Mouse (Mus musculus) hindbrain, embryonic 14.5 days (tissue): Measurements from ENCODE around the gene Pgpep1l. TPM values are rescaled to one million over a fixed set of nuclear protein-coding genes. Genes with fewer than 3 reads are reported as not detected.
A peak's percentile ranks its signal among the peaks of the same experiment; 100 is the strongest.

ENCODE experiments used
- ATAC-seq: fragments of 200-750 bp; cut with Nextera tagmentation; 2 replicates; pipeline ENCODE4 v1.8.0; 2017; ENCODE audit warnings: moderate number of reproducible peaks, mild to moderate bottlenecking, moderate TSS enrichment, moderate library complexity; ENCODE audit not compliant: low FRiP score
- DNase-seq: peaks from one replicate; pipeline ENCODE4 v3.0.0-alpha.2; 2015; ENCODE audit warnings: low spot score
- H3K27ac ChIP-seq: fragments of 300-500 bp; sonication (generic); 2 replicates; pipeline ENCODE4 v1.5.1; 2014; ENCODE audit warnings: mild to moderate bottlenecking, moderate library complexity
- H3K27me3 ChIP-seq: fragments of 300-500 bp; sonication (generic); 2 replicates; pipeline ENCODE4 v1.6.1; 2014; ENCODE audit warnings: mild to moderate bottlenecking, low read length, mixed read lengths; ENCODE audit not compliant: control insufficient read depth, insufficient read depth
- H3K36me3 ChIP-seq: fragments of 300-500 bp; sonication (generic); replicated peaks from 2 replicates; pipeline ENCODE4 v1.6.1; 2014; ENCODE audit not compliant: control insufficient read depth, insufficient read depth
- H3K4me1 ChIP-seq: fragments of 300-500 bp; sonication (generic); replicated peaks from 2 replicates; pipeline ENCODE4 v1.6.1; 2014; ENCODE audit warnings: antibody characterized with exemption, low read length, mixed read lengths; ENCODE audit not compliant: control insufficient read depth, insufficient read depth
- H3K4me2 ChIP-seq: fragments of 300-500 bp; sonication (generic); replicated peaks from 2 replicates; pipeline ENCODE4 v1.6.1; 2014; ENCODE audit warnings: mild to moderate bottlenecking, moderate library complexity
- H3K4me3 ChIP-seq: fragments of 300-500 bp; sonication (generic); replicated peaks from 2 replicates; pipeline ENCODE4 v1.5.1; 2014; ENCODE audit warnings: mild to moderate bottlenecking, low read length
- H3K9ac ChIP-seq: fragments of 300-500 bp; sonication (generic); 2 replicates; pipeline ENCODE4 v1.6.1; 2014
- H3K9me3 ChIP-seq: fragments of 300-500 bp; sonication (generic); 2 replicates; pipeline ENCODE4 v1.6.1; 2016; ENCODE audit warnings: low read length; ENCODE audit not compliant: control insufficient read depth
- WGBS: fragments of 180-500 bp; shearing (Covaris S2); extraction: QIAGEN DNeasy Blood & Tissue Kit; methylation state at CpG from one replicate; pipeline ENCODE4 v1.1.7; 2014; 5-methylcytosine and 5-hydroxymethylcytosine counted together
- polyA plus RNA-seq: library from polyadenylated mRNA; unstranded; fragments of >200 nt; fragmentation: Nextera tagmentation; extraction: Ambion mirVana; gene quantifications from 2 replicates; pipeline ENCODE4 v1.2.1, GENCODE M21; 2014

The Pgpep1l gene
- polyA plus RNA-seq, 1 experiment from 2014 or later, result 0.21 TPM

DNA sequence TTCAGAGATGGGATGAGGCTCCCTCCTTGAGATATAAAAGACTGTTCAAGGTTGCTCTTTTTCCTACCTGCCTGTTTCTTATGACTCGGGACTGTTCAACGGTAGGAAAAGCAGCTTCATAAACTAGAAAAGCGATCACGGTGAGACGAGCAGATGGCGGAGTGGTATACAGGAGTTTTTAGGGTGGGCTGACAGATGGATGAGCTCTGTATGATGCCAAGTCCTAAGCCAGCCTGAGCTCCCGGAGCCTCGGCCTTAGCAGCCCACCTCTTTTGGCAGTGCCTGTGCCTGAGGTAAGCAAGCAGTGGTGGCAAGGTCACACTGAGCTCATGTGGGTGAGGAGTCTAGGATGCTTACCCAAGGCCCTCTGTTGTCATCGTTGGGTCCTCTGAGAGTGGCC is 33.2 kb downstream of the Pgpep1l start:
- DNase-seq (no peak), ATAC-seq (no peak)
- 85% methylated on average over 9 of the region's 9 CpGs for WGBS
- no peaks in the 10 kb centered on the region for H3K4me1 ChIP-seq
- no peaks in the 10 kb centered on the region for H3K9me3 ChIP-seq
- no peak overlapping the region for H3K4me3 ChIP-seq
- no peak overlapping the region for H3K9ac ChIP-seq
- no peaks in the 10 kb centered on the region for H3K27me3 ChIP-seq
- no peak overlapping the region; the same call in 1 of the 2 replicates for H3K27ac ChIP-seq
- H3K4me2 ChIP-seq, result no peak overlapping the region
- peaks cover 41% of the 10 kb centered on the region for H3K36me3 ChIP-seq

DNA sequence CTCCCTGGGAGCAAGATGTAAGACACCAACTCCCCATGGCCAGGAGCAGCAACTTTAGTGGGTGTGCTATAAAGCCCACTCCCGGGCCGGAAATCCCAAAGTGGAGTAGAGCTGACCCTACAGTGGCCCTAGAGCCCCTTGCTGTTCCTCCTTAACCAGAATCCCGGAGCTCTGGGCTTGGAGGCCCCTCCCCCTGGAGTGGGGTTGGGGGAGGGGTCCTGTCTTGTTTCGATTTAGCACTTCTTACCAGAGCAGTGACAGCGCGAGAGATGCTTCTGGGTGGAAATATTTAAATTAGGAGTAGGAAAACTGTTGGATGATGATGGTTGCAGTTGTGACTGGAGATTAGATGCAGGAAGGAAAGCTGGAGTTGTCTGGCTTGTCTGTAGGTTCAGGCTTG is 35.5 kb downstream of the Pgpep1l start:
- Histone ChIP-seq H3K27me3 (no peaks in the 10 kb centered on the region), H3K4me2 (no peak overlapping the region), H3K36me3 (peaks cover 53% of the 10 kb centered on the region), H3K4me3 (no peak overlapping the region), H3K9me3 (no peaks in the 10 kb centered on the region), H3K27ac (no peak overlapping the region), H3K9ac (no peak overlapping the region), H3K4me1 (0 out of 2 replicates have a peak, but pooled peaks cover under 1% of the 10 kb centered on the region)
- 39% methylated on average over 6 of the region's 6 CpGs for WGBS
- ATAC-seq, result no peak
- no peak for DNase-seq

DNA sequence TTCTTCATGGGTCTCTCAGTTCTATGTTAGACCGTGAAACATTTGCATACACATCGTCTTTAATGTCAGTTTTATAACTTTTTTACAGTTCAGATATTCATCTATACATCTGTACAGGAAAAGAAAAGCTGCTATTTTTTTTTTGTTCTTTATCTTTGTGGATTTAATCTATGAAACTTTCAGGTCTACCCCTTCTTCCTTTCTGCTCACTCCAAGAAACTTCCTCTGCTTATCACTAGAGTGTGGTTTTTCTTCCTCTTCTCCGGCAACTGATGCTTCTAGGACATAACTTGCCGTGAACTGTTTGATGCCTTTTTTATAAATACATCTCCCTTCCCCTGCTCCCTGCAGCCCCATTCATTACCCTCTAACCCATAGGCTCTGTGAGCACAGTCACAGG is 36.4 kb downstream of the Pgpep1l start:
- no peak for ATAC-seq
- Histone ChIP-seq H3K9ac (no peak overlapping the region), H3K27me3 (no peaks in the 10 kb centered on the region)

DNA sequence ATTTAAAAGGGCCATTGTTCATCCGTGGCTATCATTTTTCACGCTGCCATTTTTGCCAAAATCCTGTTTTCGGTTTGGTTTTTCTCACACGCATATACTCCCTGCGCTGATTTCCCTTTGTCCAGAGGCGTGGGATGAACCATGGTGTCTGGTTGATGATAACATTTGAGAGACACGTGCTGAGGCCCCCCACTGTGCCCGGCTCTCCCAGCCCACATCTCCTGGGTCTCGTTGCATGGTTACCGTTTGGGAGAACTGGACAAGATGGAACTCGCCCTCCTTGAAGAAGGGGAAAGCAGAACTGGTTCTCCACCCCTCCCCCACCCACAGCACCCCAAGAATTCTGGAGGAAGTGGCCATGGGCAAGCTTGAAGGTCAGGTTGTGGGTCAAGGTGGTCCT is 37.0 kb downstream of the Pgpep1l start:
- Histone ChIP-seq H3K9ac (no peak overlapping the region), H3K4me2 (no peak overlapping the region), H3K4me1 (peaks cover 9% of the 10 kb centered on the region; the same call in 1 of the 2 replicates), H3K4me3 (no peak overlapping the region), H3K27me3 (no peaks in the 10 kb centered on the region), H3K27ac (no peak overlapping the region), H3K9me3 (no peaks in the 10 kb centered on the region), H3K36me3 (peaks cover 61% of the 10 kb centered on the region)
- no peak for DNase-seq
- ATAC-seq, result no peak
- 77% methylated on average over 11 of the region's 11 CpGs for WGBS

More for the DNA sequence above, 36.4 kb downstream of the Pgpep1l start:
- no peak overlapping the region for H3K27ac ChIP-seq
- no peak overlapping the region for H3K4me2 ChIP-seq
- DNase-seq, result no peak
- WGBS, result 86% methylated on average over 4 of the region's 4 CpGs
- H3K4me1 ChIP-seq, result peaks cover 9% of the 10 kb centered on the region; the same call in 1 of the 2 replicates
- no peak overlapping the region for H3K4me3 ChIP-seq
- no peaks in the 10 kb centered on the region for H3K9me3 ChIP-seq
- peaks cover 56% of the 10 kb centered on the region for H3K36me3 ChIP-seq

DNA sequence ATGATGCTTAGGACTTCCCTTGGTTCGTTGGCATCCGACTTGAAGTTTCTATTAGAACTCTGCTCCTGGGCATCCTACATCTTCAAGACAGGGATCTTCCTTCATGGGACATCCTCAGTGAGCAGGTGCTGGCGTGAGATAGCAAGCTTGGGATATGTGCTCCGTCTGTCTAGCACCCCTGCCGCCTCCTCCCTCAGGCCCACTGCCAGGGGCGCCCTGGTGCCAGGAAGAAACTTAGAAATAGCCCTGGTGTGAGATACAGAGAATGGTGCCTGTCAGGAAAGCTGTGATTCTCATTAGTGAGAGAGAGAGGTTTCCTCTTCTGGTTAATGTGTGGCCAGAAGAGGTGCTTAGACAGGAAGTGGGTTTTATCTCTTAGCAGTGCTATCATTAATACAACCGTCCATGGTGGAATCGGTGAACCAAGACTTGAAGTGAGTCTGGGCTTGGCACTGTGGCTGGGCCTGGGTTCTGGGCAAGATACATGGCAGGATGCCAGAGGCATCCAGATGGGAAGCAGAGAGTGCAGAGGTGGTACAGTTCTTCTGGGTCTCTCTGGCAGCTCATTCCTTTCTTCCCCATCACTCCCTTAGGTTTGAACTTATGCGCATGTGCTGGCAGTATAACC is 38.5 kb downstream of the Pgpep1l start:
- WGBS, result 85% methylated on average over 9 of the region's 9 CpGs
- H3K36me3 ChIP-seq, result peaks cover 59% of the 10 kb centered on the region
- no peak overlapping the region for H3K27ac ChIP-seq
- peaks cover 9% of the 10 kb centered on the region; the same call in 1 of the 2 replicates for H3K4me1 ChIP-seq
- ATAC-seq, result no peak
- H3K4me3 ChIP-seq, result no peak overlapping the region
- no peak for DNase-seq
- H3K27me3 ChIP-seq, result no peaks in the 10 kb centered on the region
- no peaks in the 10 kb centered on the region for H3K9me3 ChIP-seq
- no peak overlapping the region for H3K9ac ChIP-seq
- H3K4me2 ChIP-seq, result no peak overlapping the region

DNA sequence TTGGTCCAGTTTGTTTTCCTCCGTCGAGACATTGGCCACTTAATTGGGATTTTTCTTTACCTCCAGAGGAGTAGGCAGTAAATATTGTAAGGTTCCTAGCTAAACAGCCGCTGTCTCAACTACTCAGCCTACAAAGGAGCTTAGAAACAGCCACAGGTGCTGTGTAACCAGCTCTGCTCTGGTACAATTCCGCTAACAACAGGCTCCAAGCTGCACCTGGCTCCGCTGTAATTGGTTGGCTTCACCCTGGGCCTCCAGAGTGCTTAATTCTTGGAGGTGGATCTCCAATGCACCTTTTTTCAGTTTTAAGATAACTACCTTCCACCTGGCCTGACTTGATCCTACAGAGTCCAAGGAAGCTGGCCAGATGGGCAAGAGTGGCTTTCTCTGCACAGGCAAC is 40.0 kb downstream of the Pgpep1l start:
- Histone ChIP-seq H3K27me3 (no peaks in the 10 kb centered on the region), H3K9me3 (no peaks in the 10 kb centered on the region), H3K4me3 (no peak overlapping the region), H3K9ac (no peak overlapping the region), H3K4me2 (no peak overlapping the region), H3K27ac (peak overlapping the region; percentile 58; the same call in 1 of the 2 replicates), H3K4me1 (peaks cover 9% of the 10 kb centered on the region; the same call in 1 of the 2 replicates), H3K36me3 (peaks cover 64% of the 10 kb centered on the region)
- WGBS, result 92% methylated on average over 5 of the region's 5 CpGs
- ATAC-seq (no peak), DNase-seq (no peak)

DNA sequence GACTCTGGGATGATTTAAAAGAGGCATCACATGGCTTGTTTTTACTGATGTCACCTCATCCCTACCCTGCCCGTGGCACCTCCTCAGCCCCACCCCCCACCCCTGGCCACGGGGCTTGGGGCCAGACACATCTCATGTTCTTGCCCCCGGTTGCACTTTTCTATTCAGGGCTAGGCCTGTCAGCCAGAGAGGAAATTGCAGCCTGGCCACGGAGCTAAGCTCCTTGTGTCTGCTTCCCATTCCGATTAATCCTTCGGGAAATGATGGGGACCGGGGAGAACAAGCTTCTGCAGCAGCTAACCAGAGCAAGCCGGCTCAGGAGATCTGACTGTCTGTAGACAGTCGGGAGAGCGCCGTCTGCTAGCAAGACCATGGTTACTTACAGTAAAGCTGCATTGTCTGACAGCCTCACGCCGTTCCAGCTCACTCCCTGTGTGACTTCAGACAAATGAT is 40.7 kb downstream of the Pgpep1l start:
- Histone ChIP-seq H3K9ac (peak overlapping the region; percentile 32; the same call in 1 of the 2 replicates), H3K4me1 (peaks cover 9% of the 10 kb centered on the region; the same call in 1 of the 2 replicates), H3K36me3 (peaks cover 70% of the 10 kb centered on the region), H3K4me3 (no peak overlapping the region), H3K27me3 (no peaks in the 10 kb centered on the region), H3K27ac (peak overlapping the region; percentile 58), H3K9me3 (no peaks in the 10 kb centered on the region), H3K4me2 (no peak overlapping the region)
- WGBS, result 43% methylated on average over 13 of the region's 13 CpGs
- DNase-seq, result peak; percentile 49
- ATAC-seq, result peak; percentile 62; the same call in 1 of the 2 replicates

DNA sequence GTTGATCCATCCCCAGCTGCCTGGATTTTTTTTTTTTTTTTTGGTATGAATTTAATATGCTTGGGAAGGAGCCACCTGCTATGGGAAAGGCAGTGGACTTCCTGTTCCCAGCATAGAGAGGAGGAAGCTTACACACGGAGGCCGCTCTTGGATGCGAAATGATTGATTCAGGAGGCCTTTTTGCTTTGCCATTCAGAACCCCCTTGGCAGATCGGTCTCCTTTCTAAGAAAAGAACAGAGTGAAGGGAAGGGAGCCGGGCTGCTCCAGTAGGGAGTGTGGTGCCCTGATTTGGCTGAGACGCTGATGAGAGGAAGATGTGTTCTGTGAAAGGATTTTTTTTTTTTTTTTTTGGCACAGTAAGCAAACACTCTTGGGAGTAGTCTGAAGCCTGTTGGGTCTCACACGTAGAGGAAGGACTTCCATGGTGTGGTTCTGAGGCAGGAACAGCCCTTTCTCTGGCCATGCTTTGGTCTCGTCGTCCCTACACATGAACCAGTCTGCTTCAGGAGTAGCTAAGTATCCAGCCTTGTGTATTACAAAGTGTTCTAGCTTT is 42.3 kb downstream of the Pgpep1l start:
- Histone ChIP-seq H3K36me3 (peaks cover 74% of the 10 kb centered on the region), H3K4me3 (no peak overlapping the region), H3K27ac (no peak overlapping the region), H3K27me3 (no peaks in the 10 kb centered on the region), H3K4me2 (no peak overlapping the region), H3K9me3 (no peaks in the 10 kb centered on the region), H3K4me1 (peaks cover 9% of the 10 kb centered on the region; the same call in 1 of the 2 replicates), H3K9ac (no peak overlapping the region)
- DNase-seq (no peak), ATAC-seq (no peak)
- 84% methylated on average over 9 of the region's 9 CpGs for WGBS

DNA sequence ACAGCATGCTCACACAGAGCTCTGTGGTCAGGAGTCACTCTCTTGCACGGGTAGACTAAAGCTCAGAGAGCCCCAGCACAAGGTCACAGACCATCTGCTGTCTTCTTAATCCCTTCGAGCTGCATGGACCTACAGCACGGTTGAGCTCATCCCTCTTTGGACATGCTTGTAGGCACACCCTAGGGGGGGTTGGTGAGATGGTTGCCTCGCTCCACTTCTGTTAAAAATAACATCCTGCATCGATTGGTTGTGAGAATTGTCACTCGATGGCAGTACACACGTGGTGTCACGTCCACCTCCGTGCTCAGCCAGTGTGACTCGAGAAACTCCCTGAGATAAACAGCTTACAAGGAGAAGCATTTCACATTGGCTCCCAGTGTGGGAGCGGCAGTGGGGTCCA is 45.2 kb downstream of the Pgpep1l start:
- Histone ChIP-seq H3K27me3 (no peaks in the 10 kb centered on the region), H3K4me1 (peaks cover 9% of the 10 kb centered on the region; the same call in 1 of the 2 replicates), H3K9me3 (no peaks in the 10 kb centered on the region), H3K27ac (no peak overlapping the region), H3K4me3 (no peak overlapping the region), H3K9ac (no peak overlapping the region), H3K4me2 (no peak overlapping the region), H3K36me3 (peaks cover 80% of the 10 kb centered on the region)
- WGBS, result 96% methylated on average over 11 of the region's 11 CpGs
- no peak for DNase-seq
- no peak for ATAC-seq
